Mouse (Mus musculus) thymus, adult 2 months (tissue): ENCODE data around the gene Efr3b.

Experiments used
- CTCF ChIP-seq: fragments of 200-500 bp; IDR thresholded peaks from 2 replicates; pipeline ENCODE4 v1.5.1; 2012; ENCODE audit warnings: mild to moderate bottlenecking, control low read depth, low read length, moderate library complexity, borderline replicate concordance; ENCODE audit not compliant: control insufficient read depth, poor library complexity, insufficient read depth; ENCODE audit errors: extremely low read depth
- POLR2A ChIP-seq: fragments of 200-500 bp; IDR thresholded peaks from 2 replicates; pipeline ENCODE4 v1.6.1; 2012; ENCODE audit warnings: mild to moderate bottlenecking, low read length, control low read depth, moderate library complexity; ENCODE audit not compliant: control insufficient read depth, poor library complexity, insufficient read depth; ENCODE audit errors: extremely low read depth

GRCm38 (mm10) chr12:3919423-3919822 is 119.3 kb downstream of the Efr3b start:
- TF ChIP-seq POLR2A (no peak), CTCF (no peak)
